Mouse (Mus musculus) megakaryocyte, embryonic 14.5 days (primary cell): ENCODE results near the gene Galnt13. TPM values are rescaled to one million over a fixed set of nuclear protein-coding genes. Genes with fewer than 3 reads are reported as not detected.

Experiments
- H3K27me3 ChIP-seq: replicated peaks from 2 replicates; pipeline ENCODE3; 2012; ENCODE audit warnings: inconsistent platforms
- H3K36me3 ChIP-seq: replicated peaks from 2 replicates; pipeline ENCODE3; 2012; ENCODE audit warnings: low read length, inconsistent platforms, mixed read lengths
- H3K4me1 ChIP-seq: 2 replicates; pipeline ENCODE4 v1.6.1; 2012; ENCODE audit warnings: inconsistent platforms
- H3K4me3 ChIP-seq: replicated peaks from 2 replicates; pipeline ENCODE3; 2012; ENCODE audit warnings: moderate library complexity, mild to moderate bottlenecking, inconsistent platforms
- H3K9me3 ChIP-seq: 2 replicates; pipeline ENCODE4 v1.6.1; 2012; ENCODE audit warnings: inconsistent platforms
- FLI1 ChIP-seq: IDR thresholded peaks from 2 replicates; pipeline ENCODE4 v1.6.1; 2012; ENCODE audit warnings: low read length, inconsistent platforms, mixed read lengths
- GATA1 ChIP-seq: IDR thresholded peaks from 3 replicates; pipeline ENCODE4 v1.6.1; 2012; ENCODE audit warnings: mixed read lengths, low read length, inconsistent platforms, borderline replicate concordance
- polyA plus RNA-seq: library from polyadenylated mRNA; stranded (reverse); fragments of >175 nt; gene quantifications from 2 replicates; pipeline ENCODE4 v1.2.3, GENCODE M21; 2012; ENCODE audit warnings: low replicate concordance; ENCODE audit not compliant: insufficient read depth

Gene Galnt13
- polyA plus RNA-seq = not detected in 2 replicates

- H3K4me3 ChIP-seq = no peak within 1 kb of the TSS
- peaks cover 23% of the 10 kb centered on the region for H3K27me3 ChIP-seq
- H3K9me3 ChIP-seq = 0 out of 2 replicates have a peak, but pooled peaks cover 4% of the 10 kb centered on the region
- TF ChIP-seq GATA1 = no peak
- no peak for TF ChIP-seq FLI1
- H3K4me1 ChIP-seq = no peaks in the 10 kb centered on the region
- no peaks in the 10 kb centered on the region for H3K36me3 ChIP-seq
Observed at GRCm38 (mm10) chr2:54435937-54436735, at the start of gene Galnt13. Galnt13 (plus strand) TSS chr2:54436317.

GRCm38 (mm10) chr2:54431060-54431459, 5.1 kb upstream of the Galnt13 start:
- H3K9me3 ChIP-seq = 0 out of 2 replicates have a peak, but pooled peaks cover 4% of the 10 kb centered on the region
- no peaks in the 10 kb centered on the region for H3K4me1 ChIP-seq
- no peaks in the 10 kb centered on the region for H3K36me3 ChIP-seq
- H3K4me3 ChIP-seq = no peak overlapping the region
- H3K27me3 ChIP-seq = peaks cover 6% of the 10 kb centered on the region
- TF ChIP-seq GATA1 (no peak), FLI1 (no peak)

GRCm38 (mm10) chr2:54435380-54435779, 737 bp upstream of the Galnt13 start:
- TF ChIP-seq FLI1 (no peak), GATA1 (no peak)
- no peaks in the 10 kb centered on the region for H3K36me3 ChIP-seq

GRCm38 (mm10) chr2:54436736-54437500, 801 bp downstream of the Galnt13 start:
- Histone ChIP-seq H3K9me3 (0 out of 2 replicates have a peak, but pooled peaks cover 4% of the 10 kb centered on the region), H3K4me3 (no peak overlapping the region), H3K36me3 (no peaks in the 10 kb centered on the region), H3K4me1 (no peaks in the 10 kb centered on the region), H3K27me3 (peaks cover 23% of the 10 kb centered on the region)
- TF ChIP-seq GATA1 = no peak
- no peak for TF ChIP-seq FLI1

More at GRCm38 (mm10) chr2:54435380-54435779, 737 bp upstream of the Galnt13 start:
- Histone ChIP-seq H3K9me3 (0 out of 2 replicates have a peak, but pooled peaks cover 4% of the 10 kb centered on the region), H3K4me3 (no peak overlapping the region), H3K27me3 (peaks cover 23% of the 10 kb centered on the region), H3K4me1 (no peaks in the 10 kb centered on the region)

- no peak for TF ChIP-seq GATA1
- no peak for TF ChIP-seq FLI1
- H3K27me3 ChIP-seq = peaks cover 23% of the 10 kb centered on the region
- H3K4me1 ChIP-seq = no peaks in the 10 kb centered on the region
- H3K4me3 ChIP-seq = no peak overlapping the region
- 0 out of 2 replicates have a peak, but pooled peaks cover 4% of the 10 kb centered on the region for H3K9me3 ChIP-seq
- no peaks in the 10 kb centered on the region for H3K36me3 ChIP-seq
Observed at GRCm38 (mm10) chr2:54437501-54437830, 1.3 kb downstream of the Galnt13 start.

- H3K36me3 ChIP-seq = no peaks in the 10 kb centered on the region
- H3K9me3 ChIP-seq = no peaks in the 10 kb centered on the region
- no peak for TF ChIP-seq GATA1
- TF ChIP-seq FLI1 = no peak
- H3K27me3 ChIP-seq = no peaks in the 10 kb centered on the region
- no peak overlapping the region for H3K4me3 ChIP-seq
- H3K4me1 ChIP-seq = no peaks in the 10 kb centered on the region
Observed at GRCm38 (mm10) chr2:54442734-54443500, 6.8 kb downstream of the Galnt13 start.

GRCm38 (mm10) chr2:54483426-54483825, 47.3 kb downstream of the Galnt13 start:
- peaks cover 4% of the 10 kb centered on the region; the same call in 1 of the 2 replicates for H3K9me3 ChIP-seq
- H3K4me3 ChIP-seq = no peak overlapping the region
- H3K36me3 ChIP-seq = no peaks in the 10 kb centered on the region
- no peaks in the 10 kb centered on the region for H3K27me3 ChIP-seq
- no peaks in the 10 kb centered on the region for H3K4me1 ChIP-seq
- TF ChIP-seq FLI1 (no peak), GATA1 (no peak)

- no peaks in the 10 kb centered on the region for H3K36me3 ChIP-seq
- TF ChIP-seq FLI1 (no peak), GATA1 (no peak)
Observed at GRCm38 (mm10) chr2:54522989-54523388, 86.9 kb downstream of the Galnt13 start.

GRCm38 (mm10) chr2:54527073-54527472, 91.0 kb downstream of the Galnt13 start:
- H3K36me3 ChIP-seq = no peaks in the 10 kb centered on the region
- no peaks in the 10 kb centered on the region for H3K4me1 ChIP-seq
- H3K27me3 ChIP-seq = no peaks in the 10 kb centered on the region
- TF ChIP-seq GATA1 (no peak), FLI1 (no peak)
- no peaks in the 10 kb centered on the region for H3K9me3 ChIP-seq
- no peak overlapping the region for H3K4me3 ChIP-seq

More at GRCm38 (mm10) chr2:54522989-54523388, 86.9 kb downstream of the Galnt13 start:
- Histone ChIP-seq H3K4me1 (no peaks in the 10 kb centered on the region), H3K27me3 (no peaks in the 10 kb centered on the region), H3K9me3 (no peaks in the 10 kb centered on the region), H3K4me3 (no peak overlapping the region)
